Mouse (Mus musculus): ENCODE data around the gene Myh14. TPM values are rescaled to one million over a fixed set of nuclear protein-coding genes. Genes with fewer than 3 reads are reported as not detected.

Gene Myh14
- polyA plus RNA-seq, 1 experiment = not detected

DNA sequence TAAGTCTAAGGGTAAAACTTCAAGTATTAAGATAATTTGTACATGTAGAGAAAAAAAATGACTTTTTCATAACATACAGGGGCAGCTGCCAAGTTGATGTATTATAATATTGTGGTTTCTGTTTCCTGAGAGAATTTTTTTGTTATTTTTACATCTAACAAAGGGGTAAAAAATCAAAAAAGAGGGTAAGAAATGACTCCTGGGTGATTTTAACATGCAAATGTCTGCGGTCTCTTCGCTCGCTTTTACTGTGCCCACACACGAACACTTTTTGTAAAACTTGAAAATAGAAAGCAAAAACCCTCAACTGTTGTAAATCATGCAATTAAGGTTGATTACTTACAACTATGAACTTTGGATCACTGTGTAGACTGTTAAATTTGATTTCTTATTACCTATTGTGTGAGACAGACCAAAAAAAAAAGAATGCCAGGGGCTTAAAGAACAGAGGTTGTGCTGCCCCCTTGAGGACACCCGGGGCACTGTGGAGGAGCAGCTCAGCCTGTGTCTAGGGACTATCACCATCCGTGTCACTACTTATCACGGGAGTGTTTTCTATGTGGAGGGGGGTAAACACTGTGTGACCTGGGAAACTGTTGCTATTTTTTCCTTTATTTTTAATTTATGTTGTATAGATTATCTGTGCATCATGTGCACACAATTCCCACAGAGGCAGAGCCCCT, 23.5 kb downstream of the Myh14 start:
- H3K4me3 ChIP-seq (ENCODE audit: insufficient read depth, low read depth, low read length) = no peak overlapping the region
- H3K4me1 ChIP-seq (ENCODE audit: control insufficient read depth, insufficient read depth, low read length) = 0 out of 2 replicates have a peak, but pooled peaks cover 3% of the 10 kb centered on the region
- 45% methylated on average over 7 of the region's 7 CpGs for WGBS
- peak; percentile 46; the same call in 1 of the 2 replicates for TF ChIP-seq CTCF (IDR thresholded peaks at IDR 0.05; ENCODE audit: insufficient read depth, low read depth, low read length)
- TF ChIP-seq POLR2A (IDR thresholded peaks at IDR 0.05; ENCODE audit: insufficient read depth, low read depth, low read length) = no peak
- no peak overlapping the region for H3K27ac ChIP-seq (ENCODE audit: insufficient read depth, low read depth, low read length)

DNA sequence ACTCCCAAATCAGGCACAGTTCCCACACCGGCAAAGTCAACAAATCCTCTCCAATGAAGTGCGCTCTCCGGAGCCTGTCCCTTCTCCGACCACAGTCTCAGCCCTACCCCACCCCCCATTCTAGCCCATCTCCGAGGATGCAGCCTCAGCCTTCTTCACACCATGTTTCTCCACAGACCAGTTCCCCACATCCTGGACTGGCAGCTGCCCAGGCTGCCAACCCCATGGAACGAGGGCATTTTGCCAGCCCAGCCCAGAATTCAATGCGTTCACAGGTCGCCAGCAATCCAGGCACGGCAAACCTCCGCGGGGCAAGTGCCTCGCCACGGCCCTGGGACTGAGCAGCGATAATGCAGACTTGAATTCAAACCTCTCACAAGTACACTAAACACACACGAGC, 24.7 kb downstream of the Myh14 start:
- TF ChIP-seq CTCF (IDR thresholded peaks at IDR 0.05; ENCODE audit: insufficient read depth, low read depth, low read length) = no peak
- peaks cover 7% of the 10 kb centered on the region for H3K4me1 ChIP-seq (ENCODE audit: control insufficient read depth, insufficient read depth, low read length)
- no peak overlapping the region for H3K27ac ChIP-seq (ENCODE audit: insufficient read depth, low read depth, low read length)
- H3K4me3 ChIP-seq (ENCODE audit: insufficient read depth, low read depth, low read length) = no peak overlapping the region
- WGBS = 28% methylated on average over 15 of the region's 15 CpGs

DNA sequence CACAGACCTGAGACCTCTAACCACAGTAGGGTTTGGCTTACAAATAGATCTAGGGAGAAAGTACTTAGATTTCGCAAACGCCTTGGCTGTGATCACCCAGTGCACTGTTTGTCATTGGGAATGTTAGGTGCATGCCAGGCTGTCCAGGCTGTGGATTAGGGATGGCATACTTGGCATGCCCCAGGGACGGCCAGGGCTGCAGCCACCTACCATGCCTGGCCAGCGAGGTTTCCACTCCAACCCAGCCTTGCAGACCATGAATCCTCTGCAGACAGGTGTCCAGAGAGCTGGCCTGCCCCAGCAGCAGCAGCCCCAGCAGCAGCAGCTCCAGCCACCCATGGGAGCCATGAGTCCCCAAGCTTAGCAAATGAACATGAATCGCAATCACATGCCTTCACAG, 25.4 kb downstream of the Myh14 start:
- Histone ChIP-seq H3K27ac (ENCODE audit: insufficient read depth, low read depth, low read length) (no peak overlapping the region), H3K4me3 (ENCODE audit: insufficient read depth, low read depth, low read length) (no peak overlapping the region), H3K4me1 (ENCODE audit: control insufficient read depth, insufficient read depth, low read length) (peaks cover 12% of the 10 kb centered on the region)
- no peak for TF ChIP-seq POLR2A (IDR thresholded peaks at IDR 0.05; ENCODE audit: insufficient read depth, low read depth, low read length)
- TF ChIP-seq CTCF (IDR thresholded peaks at IDR 0.05; ENCODE audit: insufficient read depth, low read depth, low read length) = no peak
- WGBS = 84% methylated on average over 5 of the region's 5 CpGs

DNA sequence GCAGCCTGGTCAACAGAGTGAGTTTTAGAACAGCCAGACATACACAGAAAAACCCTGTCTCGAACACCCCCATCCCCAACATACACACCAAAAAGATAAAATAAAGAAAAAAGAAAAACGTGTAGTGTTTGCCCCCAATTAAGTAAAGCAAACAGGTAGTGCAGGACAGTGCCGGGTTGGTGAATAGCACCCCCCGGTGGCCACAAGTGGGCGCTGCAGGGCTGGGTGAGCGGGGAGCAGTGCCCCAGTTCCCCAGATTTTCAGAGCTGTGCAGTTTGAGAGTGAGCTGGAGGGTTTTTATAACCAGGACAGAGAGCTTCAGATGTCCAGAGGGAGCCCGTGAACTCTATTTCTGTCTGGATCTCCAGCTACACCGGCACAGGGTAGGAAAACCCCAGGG, 28.8 kb downstream of the Myh14 start:
- TF ChIP-seq POLR2A (IDR thresholded peaks at IDR 0.05; ENCODE audit: insufficient read depth, low read depth, low read length) (no peak), CTCF (IDR thresholded peaks at IDR 0.05; ENCODE audit: insufficient read depth, low read depth, low read length) (peak; percentile 36; the same call in 1 of the 2 replicates)
- Histone ChIP-seq H3K4me1 (ENCODE audit: control insufficient read depth, insufficient read depth, low read length) (peaks cover 17% of the 10 kb centered on the region), H3K4me3 (ENCODE audit: insufficient read depth, low read depth, low read length) (no peak overlapping the region), H3K27ac (ENCODE audit: insufficient read depth, low read depth, low read length) (no peak overlapping the region)
- 41% methylated on average over 8 of the region's 8 CpGs for WGBS

DNA sequence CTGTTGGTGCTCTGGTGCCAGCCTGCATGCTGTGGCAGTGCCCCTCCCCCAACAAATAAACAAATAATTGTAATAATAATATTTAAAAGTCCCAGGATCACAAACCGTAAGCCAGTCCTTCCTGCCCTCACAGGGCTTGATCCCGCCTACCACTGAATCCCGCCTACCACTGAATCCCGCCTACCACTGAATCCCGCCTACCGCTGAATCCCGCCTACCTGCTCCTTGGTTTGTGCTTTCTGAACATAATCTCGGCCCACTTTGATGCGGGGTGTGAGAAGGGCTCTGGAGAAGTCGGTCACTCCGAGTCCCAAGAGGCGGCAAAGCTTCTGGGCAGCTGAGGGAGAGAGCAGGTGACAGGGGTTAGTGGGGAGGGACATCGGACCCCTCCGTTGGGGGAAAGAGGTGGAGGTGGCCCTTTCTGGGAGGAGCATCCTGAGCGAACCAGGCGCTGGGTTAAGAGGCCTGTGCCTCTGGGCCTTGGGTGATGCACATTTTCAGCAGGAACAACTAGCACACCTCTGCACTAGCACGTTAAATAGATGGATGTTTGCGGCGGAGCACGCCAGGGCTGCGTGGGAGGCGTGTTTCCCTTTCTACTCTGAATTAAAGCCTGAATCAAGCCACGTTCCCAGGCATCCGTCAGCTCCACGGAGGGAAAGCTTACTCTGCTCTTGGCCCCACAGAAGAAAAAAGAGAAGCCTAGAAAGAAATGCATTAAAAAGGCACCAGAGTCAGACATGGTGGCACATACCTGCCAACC, 29.6 kb downstream of the Myh14 start:
- Histone ChIP-seq H3K27ac (ENCODE audit: insufficient read depth, low read depth, low read length) (no peak overlapping the region), H3K4me1 (ENCODE audit: control insufficient read depth, insufficient read depth, low read length) (peaks cover 18% of the 10 kb centered on the region), H3K4me3 (ENCODE audit: insufficient read depth, low read depth, low read length) (peak overlapping the region; percentile 32)
- WGBS = 22% methylated on average over 25 of the region's 25 CpGs
- TF ChIP-seq POLR2A (IDR thresholded peaks at IDR 0.05; ENCODE audit: insufficient read depth, low read depth, low read length) (no peak), CTCF (IDR thresholded peaks at IDR 0.05; ENCODE audit: insufficient read depth, low read depth, low read length) (no peak)

DNA sequence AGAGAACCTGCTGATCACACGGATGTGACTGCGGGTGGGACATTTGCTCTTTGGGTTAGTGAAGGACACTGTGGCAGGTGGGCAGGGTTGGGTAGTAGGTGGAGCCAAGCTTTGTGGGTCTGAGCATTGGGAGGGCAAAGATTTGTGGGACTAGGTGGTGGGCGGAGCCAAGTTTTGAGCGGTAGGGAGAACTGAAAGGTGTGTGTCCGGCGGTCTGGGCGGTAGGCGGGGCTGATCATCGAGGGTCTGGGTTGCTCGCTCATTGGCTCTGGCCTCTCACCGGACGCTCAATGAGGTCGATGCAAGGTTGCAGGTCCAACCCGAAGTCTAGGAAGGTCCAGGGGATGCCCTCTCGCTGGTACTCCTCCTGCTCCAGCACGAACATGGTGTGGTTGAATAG, 32.0 kb downstream of the Myh14 start:
- 31% methylated on average over 16 of the region's 16 CpGs for WGBS
- TF ChIP-seq CTCF (IDR thresholded peaks at IDR 0.05; ENCODE audit: insufficient read depth, low read depth, low read length) (no peak), POLR2A (IDR thresholded peaks at IDR 0.05; ENCODE audit: insufficient read depth, low read depth, low read length) (no peak)
- Histone ChIP-seq H3K27ac (ENCODE audit: insufficient read depth, low read depth, low read length) (no peak overlapping the region), H3K4me1 (ENCODE audit: control insufficient read depth, insufficient read depth, low read length) (peaks cover 16% of the 10 kb centered on the region), H3K4me3 (ENCODE audit: insufficient read depth, low read depth, low read length) (no peak overlapping the region)

DNA sequence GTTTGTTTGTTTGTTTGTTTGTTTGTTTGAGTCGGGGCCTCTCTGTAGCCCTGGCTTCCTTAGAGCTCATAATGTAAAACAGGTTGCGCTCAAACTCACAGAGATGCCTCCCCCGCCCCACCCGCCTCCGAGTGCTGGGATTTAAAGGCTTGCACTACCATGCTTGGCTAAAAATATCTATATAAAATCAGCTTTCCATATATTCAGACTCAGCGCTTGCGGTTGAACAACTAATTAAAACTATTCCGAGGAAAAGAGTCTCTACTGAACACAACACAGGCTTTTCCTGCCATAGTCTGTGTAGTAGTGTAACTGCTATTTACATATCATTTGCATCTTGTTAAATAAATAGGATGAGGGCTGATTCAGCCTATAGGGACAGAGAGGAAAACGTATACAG, 34.0 kb downstream of the Myh14 start:
- Histone ChIP-seq H3K4me1 (ENCODE audit: control insufficient read depth, insufficient read depth, low read length) (peaks cover 16% of the 10 kb centered on the region), H3K27ac (ENCODE audit: insufficient read depth, low read depth, low read length) (no peak overlapping the region), H3K4me3 (ENCODE audit: insufficient read depth, low read depth, low read length) (no peak overlapping the region)
- 59% methylated on average over 9 of the region's 9 CpGs for WGBS
- no peak for TF ChIP-seq POLR2A (IDR thresholded peaks at IDR 0.05; ENCODE audit: insufficient read depth, low read depth, low read length)
- TF ChIP-seq CTCF (IDR thresholded peaks at IDR 0.05; ENCODE audit: insufficient read depth, low read depth, low read length) = no peak

DNA sequence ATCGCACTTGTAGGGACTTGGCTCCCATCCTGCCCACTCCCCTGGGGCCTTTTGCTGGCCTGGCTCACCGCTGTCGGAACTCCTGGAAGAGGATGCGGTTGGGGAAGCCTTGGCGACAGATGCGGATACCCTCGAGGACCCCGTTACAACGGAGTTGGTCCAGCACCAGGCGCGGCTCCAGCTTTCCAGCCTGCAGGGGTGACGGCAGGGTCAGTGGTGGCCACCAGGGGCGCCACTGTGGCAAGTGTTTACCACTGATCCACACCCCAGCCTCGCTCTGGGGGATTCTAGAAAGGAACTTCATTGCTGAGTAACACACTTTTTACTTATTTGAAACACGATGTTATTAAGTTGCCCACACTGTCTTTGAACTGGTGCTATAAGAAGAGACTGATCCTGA, 37.2 kb downstream of the Myh14 start:
- no peak overlapping the region for H3K4me3 ChIP-seq (ENCODE audit: insufficient read depth, low read depth, low read length)
- 48% methylated on average over 15 of the region's 15 CpGs for WGBS
- no peak for TF ChIP-seq CTCF (IDR thresholded peaks at IDR 0.05; ENCODE audit: insufficient read depth, low read depth, low read length)
- no peak for TF ChIP-seq POLR2A (IDR thresholded peaks at IDR 0.05; ENCODE audit: insufficient read depth, low read depth, low read length)
- no peak overlapping the region for H3K27ac ChIP-seq (ENCODE audit: insufficient read depth, low read depth, low read length)
- H3K4me1 ChIP-seq (ENCODE audit: control insufficient read depth, insufficient read depth, low read length) = peaks cover 15% of the 10 kb centered on the region

DNA sequence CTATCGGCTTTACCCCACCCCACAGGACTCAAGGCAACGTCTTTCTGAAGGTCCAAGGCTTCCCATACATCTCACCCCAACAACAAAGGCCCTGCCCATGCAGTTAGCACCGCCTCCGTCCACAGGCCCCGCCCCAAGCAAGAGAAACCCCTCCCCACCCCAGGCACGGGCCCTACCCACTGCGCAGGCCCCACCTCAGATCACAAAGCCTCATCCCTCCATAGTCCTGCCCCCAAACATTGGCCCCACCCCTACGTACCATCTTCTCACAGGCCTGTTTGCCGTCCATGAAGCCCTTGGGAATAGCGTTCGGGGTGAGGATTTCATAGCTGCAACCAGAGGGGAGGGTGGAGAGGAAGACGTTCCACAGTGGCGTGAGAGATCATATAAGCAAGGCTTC, 38.0 kb downstream of the Myh14 start:
- WGBS = 65% methylated on average over 13 of the region's 13 CpGs
- H3K4me3 ChIP-seq (ENCODE audit: insufficient read depth, low read depth, low read length) = no peak overlapping the region
- TF ChIP-seq CTCF (IDR thresholded peaks at IDR 0.05; ENCODE audit: insufficient read depth, low read depth, low read length) (no peak), POLR2A (IDR thresholded peaks at IDR 0.05; ENCODE audit: insufficient read depth, low read depth, low read length) (no peak)

More for the DNA sequence above, 38.0 kb downstream of the Myh14 start:
- Histone ChIP-seq H3K4me1 (ENCODE audit: control insufficient read depth, insufficient read depth, low read length) (peaks cover 15% of the 10 kb centered on the region), H3K27ac (ENCODE audit: insufficient read depth, low read depth, low read length) (no peak overlapping the region)

Data from olfactory bulb, adult 2 months (tissue).